Mouse (Mus musculus): ENCODE results near the gene S100a7a. TPM values are rescaled to one million over a fixed set of nuclear protein-coding genes. Genes with fewer than 3 reads are reported as not detected.

The S100a7a gene
- polyA plus RNA-seq (2015; fragmentation: Illumina TruSeq; extraction: RNeasy Lipid Tissue Mini Kit (QIAGEN cat#74804); ENCODE audit: low read depth, low replicate concordance) = not detected

DNA sequence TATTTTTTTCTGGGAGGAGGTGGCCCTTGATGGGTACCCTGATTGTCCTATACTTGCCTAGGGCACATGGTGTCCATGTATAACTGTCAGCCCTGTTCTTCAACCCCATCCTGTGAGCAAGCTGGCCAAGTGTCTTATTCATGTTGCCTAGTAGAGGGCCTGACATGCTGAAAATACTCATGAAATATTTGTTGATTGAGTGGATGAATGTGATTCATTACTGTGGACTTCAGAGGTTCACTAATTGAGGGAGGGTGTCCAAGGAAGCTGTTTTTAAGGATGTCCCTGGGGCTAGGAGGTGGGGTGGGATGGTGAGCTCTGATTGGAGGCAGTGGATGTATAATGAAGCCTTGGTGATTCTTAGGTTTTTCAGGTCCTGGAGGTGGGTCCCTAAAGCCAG lies at the start of gene S100a7a:
TSS of gene S100a7a (plus strand) at position 301 of the 400 bp plus-strand sequence.

DNA sequence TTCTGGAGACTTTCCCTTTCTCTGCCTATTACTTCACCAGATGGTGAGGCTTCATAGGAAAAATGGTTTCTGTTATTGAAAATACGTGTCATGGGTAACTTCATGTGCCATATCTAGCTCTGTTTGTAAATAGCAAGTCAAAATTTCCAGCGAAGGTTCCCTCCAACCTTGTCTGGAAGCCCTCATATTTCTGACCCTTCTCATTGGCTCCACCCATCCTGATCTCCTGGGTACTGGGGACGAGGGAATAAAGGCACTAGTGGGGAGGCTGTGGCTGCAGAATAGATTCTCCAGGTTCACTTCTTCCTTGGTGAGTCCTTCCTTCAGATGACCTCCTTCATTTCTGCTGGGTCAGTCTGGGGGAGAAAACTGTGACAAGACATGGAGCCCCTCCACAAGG lies 45.6 kb upstream of the S100a7a start, which contains the start of gene S100a5:
TSS of gene S100a5 (plus strand) at position 301 of the 400 bp plus-strand sequence.

DNA sequence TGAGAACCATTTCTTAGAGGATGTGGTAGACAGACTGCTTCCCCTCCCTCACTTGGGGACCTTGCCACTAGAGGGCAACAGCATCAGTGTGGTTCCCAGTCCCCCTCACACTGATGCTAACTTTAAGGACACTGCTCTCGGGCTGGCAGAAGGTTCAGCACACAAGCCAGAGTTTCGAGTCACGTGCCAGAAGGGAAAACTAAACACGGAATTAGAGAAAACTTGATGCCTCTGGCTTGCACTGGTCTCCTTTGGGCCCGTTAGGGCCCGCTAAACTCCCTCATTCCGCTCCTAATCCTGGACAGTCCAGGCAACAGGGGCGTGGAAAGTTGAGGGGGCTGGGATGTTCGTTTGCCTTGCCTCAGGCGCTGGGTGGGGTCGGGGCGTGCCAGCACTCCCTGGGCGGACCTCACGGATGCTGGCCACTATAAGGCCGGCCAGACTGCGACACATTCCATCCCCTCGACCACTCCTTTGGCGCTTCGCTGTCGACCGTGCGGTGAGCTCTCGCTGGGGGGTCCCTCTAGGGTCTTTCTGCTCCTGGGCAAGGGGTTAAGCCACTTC lies 41.0 kb upstream of the S100a7a start, which contains the start of gene S100a6:
TSS of gene S100a6 (plus strand) at position 155 of the 564 bp plus-strand sequence.

DNA sequence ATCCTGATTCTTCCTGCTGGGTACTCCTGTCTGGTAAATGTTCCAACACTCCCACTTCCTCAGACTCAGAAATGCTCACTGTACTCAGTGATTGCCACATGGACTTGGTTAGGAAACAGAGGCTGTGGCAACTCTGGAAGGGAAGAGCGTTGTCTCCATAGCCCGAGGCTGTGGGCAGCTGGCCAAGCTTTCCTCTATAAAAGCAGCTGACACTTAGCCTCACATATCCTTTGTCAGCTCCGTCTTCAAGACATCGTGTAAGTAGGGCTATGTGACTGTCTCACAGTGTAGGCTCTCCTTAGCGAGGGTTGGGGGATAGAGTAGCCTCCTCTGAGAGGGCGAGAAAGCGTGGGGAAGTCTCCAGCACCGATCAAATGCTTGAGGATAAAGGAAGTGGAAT lies 15.0 kb downstream of the S100a7a start, which contains the start of gene S100a8:
TSS of gene S100a8 (plus strand) at position 133 of the 400 bp plus-strand sequence.

DNA sequence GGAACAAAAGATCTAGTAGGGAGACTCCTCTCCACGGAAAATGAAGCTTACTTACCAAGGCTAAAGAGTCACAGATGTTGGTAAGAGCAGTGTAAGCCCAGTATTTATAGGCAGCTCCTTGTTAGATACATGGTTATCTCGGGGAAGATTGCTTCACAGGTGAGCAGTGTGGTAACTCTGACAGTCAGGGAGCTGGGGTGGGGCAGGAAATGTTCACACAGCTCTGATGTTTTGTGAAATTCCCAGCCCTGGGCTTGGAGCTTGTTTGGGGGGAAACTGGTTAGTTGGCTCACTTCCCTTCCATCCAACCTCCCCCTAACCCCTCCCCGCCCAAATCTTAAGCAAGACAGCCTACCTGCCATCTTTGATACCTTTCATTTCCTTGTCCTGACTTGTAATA lies 41.8 kb downstream of the S100a7a start, which contains the start of gene S100a9:
TSS of gene S100a9 (minus strand) at position 109 of the 400 bp plus-strand sequence.

Other genes with a start within 250 kb of the S100a7a start
- gene Ints3, start 220.4 kb upstream of the S100a7a start, polyA plus RNA-seq (2015; fragmentation: Illumina TruSeq; extraction: RNeasy Lipid Tissue Mini Kit (QIAGEN cat#74804); ENCODE audit: low read depth, low replicate concordance) = 40.2 TPM
- gene Npr1, start 188.2 kb upstream of the S100a7a start, polyA plus RNA-seq (2015; fragmentation: Illumina TruSeq; extraction: RNeasy Lipid Tissue Mini Kit (QIAGEN cat#74804); ENCODE audit: low read depth, low replicate concordance) = 2.9 TPM
- gene Ilf2, start 177.9 kb upstream of the S100a7a start, polyA plus RNA-seq (2015; fragmentation: Illumina TruSeq; extraction: RNeasy Lipid Tissue Mini Kit (QIAGEN cat#74804); ENCODE audit: low read depth, low replicate concordance) = 126 TPM
- gene Snapin, start 163.0 kb upstream of the S100a7a start, polyA plus RNA-seq (2015; fragmentation: Illumina TruSeq; extraction: RNeasy Lipid Tissue Mini Kit (QIAGEN cat#74804); ENCODE audit: low read depth, low replicate concordance) = 69.1 TPM
- gene Chtop, start 144.5 kb upstream of the S100a7a start, polyA plus RNA-seq (2015; fragmentation: Illumina TruSeq; extraction: RNeasy Lipid Tissue Mini Kit (QIAGEN cat#74804); ENCODE audit: low read depth, low replicate concordance) = 185 TPM
- 248 TPM for gene S100a1, start 139.6 kb upstream of the S100a7a start, polyA plus RNA-seq (2015; fragmentation: Illumina TruSeq; extraction: RNeasy Lipid Tissue Mini Kit (QIAGEN cat#74804); ENCODE audit: low read depth, low replicate concordance)
- 69.5 TPM for gene S100a13, start 139.6 kb upstream of the S100a7a start, polyA plus RNA-seq (2015; fragmentation: Illumina TruSeq; extraction: RNeasy Lipid Tissue Mini Kit (QIAGEN cat#74804); ENCODE audit: low read depth, low replicate concordance)
- gene S100a14, start 127.2 kb upstream of the S100a7a start, polyA plus RNA-seq (2015; fragmentation: Illumina TruSeq; extraction: RNeasy Lipid Tissue Mini Kit (QIAGEN cat#74804); ENCODE audit: low read depth, low replicate concordance) = not detected
- 176 TPM for gene S100a16, start 116.8 kb upstream of the S100a7a start, polyA plus RNA-seq (2015; fragmentation: Illumina TruSeq; extraction: RNeasy Lipid Tissue Mini Kit (QIAGEN cat#74804); ENCODE audit: low read depth, low replicate concordance)
- 2.3 TPM for gene S100a3, start 93.4 kb upstream of the S100a7a start, polyA plus RNA-seq (2015; fragmentation: Illumina TruSeq; extraction: RNeasy Lipid Tissue Mini Kit (QIAGEN cat#74804); ENCODE audit: low read depth, low replicate concordance)
- gene S100a2, start 63.8 kb upstream of the S100a7a start, polyA plus RNA-seq (2015; fragmentation: Illumina TruSeq; extraction: RNeasy Lipid Tissue Mini Kit (QIAGEN cat#74804); ENCODE audit: low read depth, low replicate concordance) = not detected
- gene Gm42674, start 52.1 kb upstream of the S100a7a start, polyA plus RNA-seq (2015; fragmentation: Illumina TruSeq; extraction: RNeasy Lipid Tissue Mini Kit (QIAGEN cat#74804); ENCODE audit: low read depth, low replicate concordance) = not detected
- 12.5 TPM for gene S100a4, start 50.2 kb upstream of the S100a7a start, polyA plus RNA-seq (2015; fragmentation: Illumina TruSeq; extraction: RNeasy Lipid Tissue Mini Kit (QIAGEN cat#74804); ENCODE audit: low read depth, low replicate concordance)
- not detected for gene S100a5, start 45.5 kb upstream of the S100a7a start, polyA plus RNA-seq (2015; fragmentation: Illumina TruSeq; extraction: RNeasy Lipid Tissue Mini Kit (QIAGEN cat#74804); ENCODE audit: low read depth, low replicate concordance)
- 43.2 TPM for gene S100a6, start 41.1 kb upstream of the S100a7a start, polyA plus RNA-seq (2015; fragmentation: Illumina TruSeq; extraction: RNeasy Lipid Tissue Mini Kit (QIAGEN cat#74804); ENCODE audit: low read depth, low replicate concordance)
- 4.9 TPM for gene S100a8, start 15.0 kb downstream of the S100a7a start, polyA plus RNA-seq (2015; fragmentation: Illumina TruSeq; extraction: RNeasy Lipid Tissue Mini Kit (QIAGEN cat#74804); ENCODE audit: low read depth, low replicate concordance)
- gene S100a9, start 41.7 kb downstream of the S100a7a start, polyA plus RNA-seq (2015; fragmentation: Illumina TruSeq; extraction: RNeasy Lipid Tissue Mini Kit (QIAGEN cat#74804); ENCODE audit: low read depth, low replicate concordance) = 7.0 TPM
- not detected for gene Pglyrp4, start 72.9 kb downstream of the S100a7a start, polyA plus RNA-seq (2015; fragmentation: Illumina TruSeq; extraction: RNeasy Lipid Tissue Mini Kit (QIAGEN cat#74804); ENCODE audit: low read depth, low replicate concordance)
- not detected for gene Gm5849, start 123.9 kb downstream of the S100a7a start, polyA plus RNA-seq (2015; fragmentation: Illumina TruSeq; extraction: RNeasy Lipid Tissue Mini Kit (QIAGEN cat#74804); ENCODE audit: low read depth, low replicate concordance)